Mouse (Mus musculus) embryonic facial prominence, embryonic 13.5 days (tissue): ENCODE data around the gene Olfr172. TPM values are rescaled to one million over a fixed set of nuclear protein-coding genes. Genes with fewer than 3 reads are reported as not detected.

ENCODE experiments used
- ATAC-seq: fragments of 200-750 bp; cut with Nextera tagmentation; 2 replicates; pipeline ENCODE4 v1.8.0; 2017; ENCODE audit warnings: low read depth; ENCODE audit not compliant: insufficient number of reproducible peaks, insufficient read depth, low FRiP score, low TSS enrichment
- H3K27ac ChIP-seq: fragments of 300-500 bp; sonication (generic); 2 replicates; pipeline ENCODE4 v1.5.1; 2015; ENCODE audit warnings: moderate library complexity, mild to moderate bottlenecking, inconsistent platforms
- H3K27me3 ChIP-seq: fragments of 300-500 bp; sonication (generic); 2 replicates; pipeline ENCODE4 v1.6.1; 2015; ENCODE audit warnings: mild to moderate bottlenecking, inconsistent platforms
- H3K36me3 ChIP-seq: fragments of 300-500 bp; sonication (generic); 2 replicates; pipeline ENCODE4 v1.6.1; 2015; ENCODE audit warnings: mild to moderate bottlenecking, inconsistent platforms
- H3K4me1 ChIP-seq: fragments of 300-500 bp; sonication (generic); 2 replicates; pipeline ENCODE4 v1.6.1; 2015; ENCODE audit warnings: inconsistent platforms
- H3K4me2 ChIP-seq: fragments of 300-500 bp; sonication (generic); 2 replicates; pipeline ENCODE4 v1.6.1; 2015; ENCODE audit warnings: moderate library complexity, mild to moderate bottlenecking, inconsistent platforms
- H3K4me3 ChIP-seq: fragments of 300-500 bp; sonication (generic); 2 replicates; pipeline ENCODE4 v1.5.1; 2015; ENCODE audit warnings: mild to moderate bottlenecking, inconsistent platforms
- H3K9ac ChIP-seq: fragments of 300-500 bp; sonication (generic); 2 replicates; pipeline ENCODE4 v1.6.1; 2015; ENCODE audit warnings: mild to moderate bottlenecking, inconsistent platforms
- H3K9me3 ChIP-seq: fragments of 300-500 bp; sonication (generic); 2 replicates; pipeline ENCODE4 v1.6.1; 2016; ENCODE audit warnings: inconsistent platforms
- whole genome bisulfite sequencing: fragments of 180-500 bp; shearing (Covaris S2); methylation state at CpG from one replicate; pipeline ENCODE4 v1.1.7; 2015; ENCODE audit warnings: mixed read lengths; 5-methylcytosine and 5-hydroxymethylcytosine counted together
- microRNA-seq: library from miRNA; unstranded; fragments of <30 nt; microRNA quantifications from one replicate; pipeline ENCODE4, GENCODE M21; 2016
- polyA plus RNA-seq: library from polyadenylated mRNA; unstranded; fragments of >200 nt; fragmentation: Nextera tagmentation; extraction: Ambion mirVana; gene quantifications from 2 replicates; pipeline ENCODE4 v1.2.1, GENCODE M21; 2015

The Olfr172 gene
- polyA plus RNA-seq, 1 experiment from 2014 or later = not detected

DNA sequence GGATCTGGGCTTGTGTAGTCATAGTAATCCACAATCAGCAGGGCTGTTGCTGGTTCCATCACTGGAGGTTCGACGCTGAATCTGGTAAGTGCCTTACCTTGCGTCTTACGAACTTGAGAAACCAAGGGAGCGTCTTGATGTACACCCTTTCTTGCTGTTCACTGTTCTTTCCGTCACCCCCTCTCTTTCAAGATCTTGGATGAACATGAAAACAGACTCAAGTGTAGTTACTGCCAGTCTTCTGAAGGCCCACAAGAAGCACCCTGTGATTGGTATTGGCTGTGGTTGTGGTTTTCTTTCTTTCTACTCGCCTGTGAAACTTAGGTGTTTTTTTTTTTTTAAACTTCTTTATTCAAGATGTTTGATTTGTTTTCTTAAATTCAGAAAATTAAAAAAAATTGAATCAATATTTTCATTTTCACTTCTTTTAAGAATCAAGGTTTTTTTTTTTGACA is 44.3 kb downstream of the Olfr172 start, which contains the start of gene Gpr15:
Gpr15 (minus strand) TSS at position 405 of the 455 bp plus-strand sequence.
- H3K9me3 ChIP-seq = no peaks in the 10 kb centered on the region
- no peak for ATAC-seq
- no peak within 1 kb of the TSS for H3K27ac ChIP-seq
- WGBS = 89% methylated on average over 7 of the region's 7 CpGs
- no peaks in the 10 kb centered on the region for H3K36me3 ChIP-seq
- H3K9ac ChIP-seq = no peak within 1 kb of the TSS
- no peak within 1 kb of the TSS for H3K4me3 ChIP-seq
- no peaks in the 10 kb centered on the region for H3K4me1 ChIP-seq
- H3K4me2 ChIP-seq = no peak within 1 kb of the TSS
- H3K27me3 ChIP-seq = no peaks in the 10 kb centered on the region

DNA sequence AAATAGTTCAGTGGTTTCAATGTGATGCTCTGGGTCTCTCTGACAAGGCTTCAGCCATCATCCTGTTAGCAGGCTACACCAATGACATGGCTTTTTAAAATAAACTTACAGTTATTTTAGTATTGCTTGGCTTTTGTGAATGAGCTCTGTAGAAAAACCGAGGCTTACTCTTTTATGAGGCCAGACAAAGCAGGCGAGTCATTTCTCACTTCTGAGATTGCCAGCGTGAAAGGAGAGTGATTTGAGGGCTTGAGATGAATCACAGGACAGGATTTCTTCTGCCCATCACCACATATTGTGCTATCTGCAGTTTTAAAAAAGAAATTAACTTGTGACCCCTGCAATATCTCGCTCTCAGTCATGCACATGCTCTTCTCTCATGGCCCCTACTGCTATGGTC is 48.0 kb downstream of the Olfr172 start:
- H3K4me2 ChIP-seq = no peak overlapping the region
- no peak overlapping the region for H3K4me3 ChIP-seq
- no peaks in the 10 kb centered on the region for H3K36me3 ChIP-seq
- H3K4me1 ChIP-seq = no peaks in the 10 kb centered on the region
- H3K9me3 ChIP-seq = no peaks in the 10 kb centered on the region
- H3K27me3 ChIP-seq = no peaks in the 10 kb centered on the region
- H3K9ac ChIP-seq = no peak overlapping the region
- H3K27ac ChIP-seq = no peak overlapping the region
- no peak for ATAC-seq
- WGBS = 79% methylated on average over 4 of the region's 4 CpGs

DNA sequence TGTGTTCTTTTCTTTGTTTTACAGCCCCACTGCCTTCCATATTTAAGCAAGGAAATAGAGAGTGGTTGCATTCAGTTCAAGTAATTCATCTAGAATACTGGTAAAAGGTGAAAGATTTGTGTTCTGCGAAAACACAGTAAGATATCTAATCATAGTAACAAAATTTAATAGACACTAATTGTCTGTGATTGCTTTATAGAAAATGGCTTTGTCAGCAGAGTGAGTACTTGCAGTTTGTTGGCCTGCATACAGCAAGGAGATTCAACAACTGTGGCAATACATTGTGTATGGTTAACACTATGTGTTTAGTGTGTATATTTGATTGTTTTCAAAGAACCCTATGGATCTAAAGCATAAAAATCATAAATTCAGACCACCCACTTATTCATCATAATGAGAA is 49.8 kb downstream of the Olfr172 start:
- Histone ChIP-seq H3K9ac (no peak overlapping the region), H3K4me2 (no peak overlapping the region), H3K4me3 (no peak overlapping the region), H3K36me3 (no peaks in the 10 kb centered on the region), H3K4me1 (no peaks in the 10 kb centered on the region), H3K27ac (no peak overlapping the region), H3K9me3 (no peaks in the 10 kb centered on the region), H3K27me3 (no peaks in the 10 kb centered on the region)
- no peak for ATAC-seq
- 89% methylated on average over 1 of the region's 1 CpGs for WGBS

GRCm38 (mm10) chr16:58712221-58712620 is 50.8 kb downstream of the Olfr172 start:
- ATAC-seq = no peak
- Histone ChIP-seq H3K9me3 (no peaks in the 10 kb centered on the region), H3K4me2 (peak overlapping the region; percentile 21; the same call in 1 of the 2 replicates), H3K4me1 (no peaks in the 10 kb centered on the region), H3K36me3 (no peaks in the 10 kb centered on the region), H3K27ac (no peak overlapping the region), H3K4me3 (no peak overlapping the region), H3K9ac (no peak overlapping the region), H3K27me3 (no peaks in the 10 kb centered on the region)
- WGBS = 49% methylated on average over 8 of the region's 8 CpGs

Small RNA genes within 50 kb of the gene (microRNA-seq; reads per million reads assigned to microRNA genes)
- gene Gm27564 = not detected

Other genes with a start within 250 kb of the Olfr172 start
- gene St3gal6, start 238.9 kb downstream of the Olfr172 start, polyA plus RNA-seq = 11.7 and 14.7 TPM in 2 replicates
- gene Gm813, start 146.2 kb downstream of the Olfr172 start, polyA plus RNA-seq = not detected in 2 replicates
- not detected in 2 replicates for gene E330017A01Rik, start 124.4 kb downstream of the Olfr172 start, polyA plus RNA-seq
- 21.0 and 28.3 TPM in 2 replicates for gene Cpox, start 92.9 kb downstream of the Olfr172 start, polyA plus RNA-seq
- gene Gpr15, start 44.1 kb downstream of the Olfr172 start, polyA plus RNA-seq = 0.21 TPM in 1 of 2 replicates, not detected in the other
- gene Cldnd1, start 35.3 kb downstream of the Olfr172 start, polyA plus RNA-seq = 134 and 153 TPM in 2 replicates
- not detected in 2 replicates for gene Olfr173, start 37.1 kb upstream of the Olfr172 start, polyA plus RNA-seq
- gene Olfr175-ps1, start 63.6 kb upstream of the Olfr172 start, polyA plus RNA-seq = not detected in 2 replicates
- gene Olfr177, start 111.6 kb upstream of the Olfr172 start, polyA plus RNA-seq = not detected in 2 replicates
- gene Olfr178, start 128.9 kb upstream of the Olfr172 start, polyA plus RNA-seq = not detected in 2 replicates
- not detected in 2 replicates for gene Olfr181, start 165.6 kb upstream of the Olfr172 start, polyA plus RNA-seq
- not detected in 2 replicates for gene Olfr180, start 166.2 kb upstream of the Olfr172 start, polyA plus RNA-seq
- not detected in 2 replicates for gene Olfr183, start 232.2 kb upstream of the Olfr172 start, polyA plus RNA-seq